Mouse (Mus musculus) ES-Bruce4 (cell line): ENCODE measurements around the gene Rab15. TPM values are rescaled to one million over a fixed set of nuclear protein-coding genes. Genes with fewer than 3 reads are reported as not detected.

ENCODE experiments used
- H3K27ac ChIP-seq: 2 replicates; pipeline ENCODE4 v1.5.1; 2012; ENCODE audit warnings: low read length, inconsistent platforms; ENCODE audit not compliant: insufficient read depth
- H3K27me3 ChIP-seq: 2 replicates; pipeline ENCODE4 v1.6.1; 2012; ENCODE audit warnings: mild to moderate bottlenecking, low read length, inconsistent platforms; ENCODE audit not compliant: control insufficient read depth, poor library complexity, insufficient read depth, severe bottlenecking
- H3K36me3 ChIP-seq: 2 replicates; pipeline ENCODE4 v1.6.1; 2012; ENCODE audit warnings: inconsistent platforms, mild to moderate bottlenecking, low read length, moderate library complexity; ENCODE audit not compliant: control insufficient read depth, poor library complexity, insufficient read depth, severe bottlenecking
- H3K4me1 ChIP-seq: one replicate; pipeline ENCODE4 v1.8.1; 2011; ENCODE audit warnings: low read length; ENCODE audit not compliant: control insufficient read depth, insufficient read depth
- H3K4me3 ChIP-seq: 2 replicates; pipeline ENCODE4 v1.5.1; 2011; ENCODE audit warnings: low read depth, mild to moderate bottlenecking, low read length
- H3K9ac ChIP-seq: 2 replicates; pipeline ENCODE4 v1.6.1; 2012; ENCODE audit warnings: low read depth, mild to moderate bottlenecking, inconsistent platforms; ENCODE audit not compliant: poor library complexity, severe bottlenecking
- H3K9me3 ChIP-seq: replicated peaks from 2 replicates; pipeline ENCODE4 v1.6.1; 2012; ENCODE audit warnings: mild to moderate bottlenecking, low read length, inconsistent platforms; ENCODE audit not compliant: control insufficient read depth, poor library complexity, insufficient read depth, severe bottlenecking
- CTCF ChIP-seq: IDR thresholded peaks from one replicate; pipeline ENCODE4 v1.8.1; 2011; ENCODE audit warnings: low read depth, low read length
- EP300 ChIP-seq: IDR thresholded peaks from 2 replicates; pipeline ENCODE4 v1.6.1; 2011; ENCODE audit warnings: low read depth, low read length; ENCODE audit not compliant: insufficient read depth
- POLR2A ChIP-seq: IDR thresholded peaks from one replicate; pipeline ENCODE4 v1.8.1; 2011; ENCODE audit warnings: low read length; ENCODE audit not compliant: insufficient read depth
- polyA plus RNA-seq: library from polyadenylated mRNA; stranded (reverse); fragments of >200 nt; gene quantifications from 2 replicates; pipeline ENCODE4 v1.2.4, GENCODE M21; 2011; ENCODE audit warnings: low read depth; ENCODE audit not compliant: missing spikeins, insufficient read depth, insufficient read length

Rab15 gene
- polyA plus RNA-seq, 1 experiment, result 34.2 TPM

DNA sequence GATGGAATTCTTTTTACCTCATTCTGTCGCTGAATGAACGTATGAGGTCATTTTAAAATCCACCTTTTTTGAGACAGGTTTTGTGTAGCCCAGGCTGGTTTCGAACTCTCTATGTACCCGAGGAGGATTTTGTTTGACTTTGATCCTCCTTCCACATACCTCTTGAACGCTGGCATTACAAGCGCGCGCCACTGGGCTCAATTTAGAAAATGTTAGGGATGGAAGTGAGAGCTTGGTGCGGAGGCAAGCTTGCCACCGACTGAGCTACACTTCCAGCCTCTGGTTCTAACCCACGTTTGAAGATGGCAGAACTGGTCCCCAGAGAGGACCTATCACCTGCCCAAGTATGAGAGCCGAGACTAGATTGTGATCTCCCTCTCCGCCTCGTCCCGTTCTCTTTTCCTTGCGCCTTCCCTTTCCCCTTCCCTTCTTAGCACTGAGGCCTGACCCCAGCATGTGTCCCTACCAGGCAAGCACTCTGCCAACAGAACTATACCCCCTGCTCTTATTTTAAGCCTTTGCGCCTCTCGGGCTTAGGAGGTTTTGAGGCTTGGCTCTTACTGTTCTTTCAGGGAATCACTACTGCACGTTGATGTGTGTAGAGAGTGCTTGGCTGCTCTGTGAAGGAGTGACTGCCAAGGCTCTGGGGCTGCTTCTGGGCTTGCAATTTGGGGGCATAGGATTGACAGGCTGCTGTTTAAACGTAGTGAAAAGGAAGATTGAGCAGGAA, 56.6 kb downstream of the Rab15 start:
- Histone ChIP-seq H3K36me3 (no peaks in the 10 kb centered on the region), H3K27ac (no peak overlapping the region), H3K9me3 (no peaks in the 10 kb centered on the region), H3K27me3 (no peaks in the 10 kb centered on the region), H3K4me1 (no peaks in the 10 kb centered on the region), H3K9ac (peak overlapping the region; percentile 35), H3K4me3 (peak overlapping the region; percentile 83)
- TF ChIP-seq EP300, result no peak
- TF ChIP-seq CTCF, result no peak
- no peak for TF ChIP-seq POLR2A

DNA sequence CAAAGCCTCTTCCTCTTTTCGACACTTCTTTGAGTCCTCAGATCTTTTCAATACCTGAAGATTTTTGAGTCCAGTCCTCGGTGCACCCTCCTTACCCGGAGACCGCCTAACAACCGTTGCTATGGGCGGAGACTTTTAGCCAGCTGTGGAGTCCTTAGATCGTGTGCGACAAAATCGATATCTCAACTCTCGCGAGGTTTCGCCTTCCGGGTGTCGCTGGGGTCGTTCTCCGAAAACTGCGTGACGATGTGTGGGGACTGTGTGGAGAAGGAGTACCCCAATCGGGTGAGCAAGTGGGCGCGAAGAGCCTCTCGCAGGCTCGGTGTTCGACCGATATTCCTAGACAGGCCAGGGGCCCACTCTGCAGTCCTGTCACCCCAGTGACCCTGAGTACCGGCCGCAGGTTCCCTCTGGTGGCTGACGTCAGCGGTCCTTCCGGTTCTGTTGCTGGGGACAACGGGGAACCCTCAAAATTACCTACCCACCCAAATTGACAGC, 57.3 kb downstream of the Rab15 start, which contains the start of the genes Churc1 and Fntb:
Gene Churc1, plus strand, starts transcription at position 185 of the 498 bp plus-strand sequence.
Gene Fntb, plus strand, starts transcription at position 236 of the 498 bp plus-strand sequence.
- no peaks in the 10 kb centered on the region for H3K4me1 ChIP-seq
- H3K4me3 ChIP-seq, result peak within 1 kb of the TSS; percentile 83
- H3K9ac ChIP-seq, result peak within 1 kb of the TSS; percentile 35
- no peaks in the 10 kb centered on the region for H3K27me3 ChIP-seq
- no peaks in the 10 kb centered on the region for H3K9me3 ChIP-seq
- TF ChIP-seq POLR2A, result no peak
- TF ChIP-seq CTCF, result no peak
- TF ChIP-seq EP300, result no peak
- H3K27ac ChIP-seq, result no peak within 1 kb of the TSS
- H3K36me3 ChIP-seq, result no peaks in the 10 kb centered on the region

GRCm38 (mm10) chr12:76752652-76753318, 69.9 kb downstream of the Rab15 start:
- no peak for TF ChIP-seq EP300
- peak; percentile 44 for TF ChIP-seq CTCF
- no peak for TF ChIP-seq POLR2A

DNA sequence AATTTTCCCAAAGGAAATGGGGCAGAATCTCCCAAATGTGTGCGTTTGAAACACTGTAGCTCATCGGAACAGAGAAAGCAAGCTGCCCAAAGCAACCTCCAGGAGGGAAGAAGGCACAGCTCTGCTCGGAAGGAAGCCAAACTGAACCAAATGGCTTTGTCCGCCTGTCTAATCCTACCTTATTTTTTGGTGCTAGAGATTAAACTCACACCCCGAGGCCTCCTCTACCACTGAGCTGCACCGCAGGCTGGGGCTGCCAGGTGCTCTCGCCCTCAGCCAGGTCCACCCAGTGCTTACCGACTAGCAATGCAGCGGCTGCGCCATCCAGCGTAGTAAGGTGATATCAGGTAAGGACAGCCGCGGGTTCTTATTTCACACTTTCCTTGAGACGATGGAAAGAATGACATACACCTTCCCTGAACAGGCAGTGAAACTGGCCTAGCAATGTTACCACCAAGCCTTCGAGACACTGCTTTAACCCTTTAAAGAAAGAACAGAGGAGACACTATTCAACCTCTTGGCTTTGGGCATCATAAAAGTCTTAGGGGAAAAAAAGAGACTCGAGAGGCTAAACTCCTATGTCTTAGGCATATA, 71.7 kb downstream of the Rab15 start:
- TF ChIP-seq EP300 (no peak), POLR2A (no peak), CTCF (no peak)
- Histone ChIP-seq H3K9me3 (peaks cover 9% of the 10 kb centered on the region; the same call in 1 of the 2 replicates), H3K36me3 (no peaks in the 10 kb centered on the region), H3K27me3 (no peaks in the 10 kb centered on the region), H3K9ac (no peak overlapping the region), H3K4me1 (no peaks in the 10 kb centered on the region), H3K27ac (no peak overlapping the region), H3K4me3 (no peak overlapping the region)

More at GRCm38 (mm10) chr12:76752652-76753318, 69.9 kb downstream of the Rab15 start:
- Histone ChIP-seq H3K36me3 (no peaks in the 10 kb centered on the region), H3K9me3 (peaks cover 6% of the 10 kb centered on the region; the same call in 1 of the 2 replicates), H3K4me3 (no peak overlapping the region), H3K9ac (no peak overlapping the region), H3K27ac (no peak overlapping the region), H3K4me1 (no peaks in the 10 kb centered on the region), H3K27me3 (no peaks in the 10 kb centered on the region)

Other genes starting within 250 kb of the Rab15 start
- gene Sptb, start 112.4 kb downstream of the Rab15 start, polyA plus RNA-seq, result 4.6 and 4.7 TPM in 2 replicates
- gene Churc1, start 57.4 kb downstream of the Rab15 start, polyA plus RNA-seq, result 30.4 and 30.7 TPM in 2 replicates
- gene Fntb, start 57.3 kb downstream of the Rab15 start, polyA plus RNA-seq, result 68.6 and 81.0 TPM in 2 replicates
- gene Gpx2, start 27.4 kb downstream of the Rab15 start, polyA plus RNA-seq, result 12.7 and 20.3 TPM in 2 replicates
- gene Max, start 139.3 kb upstream of the Rab15 start, polyA plus RNA-seq, result 84.4 and 101 TPM in 2 replicates